Mouse (Mus musculus): Measurements from ENCODE around the gene Vmp1. TPM values are rescaled to one million over a fixed set of nuclear protein-coding genes. Genes with fewer than 3 reads are reported as not detected.

Vmp1 gene
- polyA plus RNA-seq, 1 experiment from 2014 or later: 162 TPM

DNA sequence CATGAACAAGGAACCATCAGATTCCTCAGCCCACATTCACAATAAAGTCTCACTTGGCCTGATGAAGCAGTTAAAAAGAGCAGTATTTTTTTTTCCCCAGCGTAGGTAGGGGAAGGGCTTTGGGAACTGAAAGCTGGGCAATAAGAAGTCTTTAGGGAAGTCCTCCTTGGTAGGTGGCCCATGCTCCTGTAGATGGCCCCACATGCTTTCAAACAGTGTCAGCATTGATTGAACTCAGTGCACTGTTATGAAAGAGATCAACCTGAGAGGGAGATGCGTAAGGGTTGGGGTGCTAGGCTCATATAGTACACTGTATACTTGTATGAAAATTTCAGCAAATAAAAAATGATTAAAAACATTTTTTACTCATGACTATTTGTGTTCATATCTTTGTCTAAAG, 8.3 kb upstream of the Vmp1 start:
- 74% methylated on average over 2 of the region's 2 CpGs for WGBS
- no peak overlapping the region for H3K27ac ChIP-seq (replicated peaks)
- H3K9ac ChIP-seq (ENCODE audit: low read length): no peak overlapping the region
- DNase-seq (ENCODE audit: low spot score) (no peak), ATAC-seq (ENCODE audit: low FRiP score, low TSS enrichment) (no peak)
- peaks cover 15% of the 10 kb centered on the region; the same call in 1 of the 2 replicates for H3K36me3 ChIP-seq (ENCODE audit: control insufficient read depth, insufficient read depth, low read length)
- no peak overlapping the region for H3K4me2 ChIP-seq (replicated peaks; ENCODE audit: low read depth)
- H3K4me3 ChIP-seq (ENCODE audit: low read depth, low read length): no peak overlapping the region
- no peaks in the 10 kb centered on the region for H3K27me3 ChIP-seq (ENCODE audit: control insufficient read depth, insufficient read depth, low read length)
- TF ChIP-seq CTCF (IDR thresholded peaks at IDR 0.05; ENCODE audit: low read depth): no peak
- no peak for TF ChIP-seq EP300 (optimal IDR thresholded peaks at IDR 0.05)
- no peaks in the 10 kb centered on the region for H3K9me3 ChIP-seq (ENCODE audit: control insufficient read depth, low read length)
- no peaks in the 10 kb centered on the region for H3K4me1 ChIP-seq (replicated peaks; ENCODE audit: control insufficient read depth, insufficient read depth)

DNA sequence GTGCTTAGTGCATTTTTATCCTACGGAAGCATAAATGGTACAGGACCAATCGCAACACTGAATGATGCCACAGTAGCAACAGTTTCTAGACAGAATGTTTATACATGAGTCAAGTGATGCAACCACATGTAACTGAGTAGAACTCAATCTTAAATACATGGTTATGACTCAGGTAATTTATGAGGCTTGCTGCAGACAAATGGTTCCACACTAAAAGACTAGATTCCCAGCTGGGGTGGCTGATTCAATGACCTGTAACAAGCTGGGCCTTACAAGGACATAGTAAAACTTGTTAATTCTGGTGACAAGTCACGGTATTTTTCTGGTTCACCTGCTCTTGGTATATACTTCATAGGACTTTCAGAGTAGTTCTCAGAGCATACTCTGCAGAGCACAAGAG, 7.8 kb upstream of the Vmp1 start:
- 82% methylated on average over 3 of the region's 3 CpGs for WGBS
- Histone ChIP-seq H3K4me2 (replicated peaks; ENCODE audit: low read depth) (no peak overlapping the region), H3K9me3 (ENCODE audit: control insufficient read depth, low read length) (no peaks in the 10 kb centered on the region), H3K4me1 (replicated peaks; ENCODE audit: control insufficient read depth, insufficient read depth) (no peaks in the 10 kb centered on the region), H3K9ac (ENCODE audit: low read length) (no peak overlapping the region), H3K27me3 (ENCODE audit: control insufficient read depth, insufficient read depth, low read length) (no peaks in the 10 kb centered on the region), H3K27ac (replicated peaks) (no peak overlapping the region), H3K36me3 (ENCODE audit: control insufficient read depth, insufficient read depth, low read length) (peaks cover 15% of the 10 kb centered on the region; the same call in 1 of the 2 replicates), H3K4me3 (ENCODE audit: low read depth, low read length) (no peak overlapping the region)
- DNase-seq (ENCODE audit: low spot score) (no peak), ATAC-seq (ENCODE audit: low FRiP score, low TSS enrichment) (no peak)
- TF ChIP-seq CTCF (IDR thresholded peaks at IDR 0.05; ENCODE audit: low read depth) (no peak), EP300 (optimal IDR thresholded peaks at IDR 0.05) (no peak)

DNA sequence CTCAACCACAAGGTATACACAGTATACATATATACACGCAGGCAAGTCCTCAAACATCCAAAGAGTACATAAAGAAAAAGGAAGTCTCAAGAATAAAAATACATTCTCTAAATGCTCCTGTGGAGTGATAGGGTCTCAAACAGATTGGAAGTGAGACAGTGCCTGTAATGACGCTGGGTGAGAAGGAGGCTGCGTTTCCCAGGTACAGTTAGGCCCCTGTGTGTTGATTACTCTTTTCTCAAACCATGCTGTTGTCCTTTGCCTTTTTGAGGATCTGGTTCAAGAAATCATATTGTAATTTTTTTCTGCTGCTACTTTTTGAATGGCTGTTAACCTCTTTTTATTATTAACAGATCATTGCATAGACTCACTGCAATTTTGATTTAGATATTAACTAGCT, 6.7 kb upstream of the Vmp1 start:
- Histone ChIP-seq H3K36me3 (ENCODE audit: control insufficient read depth, insufficient read depth, low read length) (peaks cover 12% of the 10 kb centered on the region; the same call in 1 of the 2 replicates), H3K27ac (replicated peaks) (no peak overlapping the region), H3K4me2 (replicated peaks; ENCODE audit: low read depth) (no peak overlapping the region), H3K4me3 (ENCODE audit: low read depth, low read length) (no peak overlapping the region), H3K27me3 (ENCODE audit: control insufficient read depth, insufficient read depth, low read length) (no peaks in the 10 kb centered on the region), H3K4me1 (replicated peaks; ENCODE audit: control insufficient read depth, insufficient read depth) (no peaks in the 10 kb centered on the region), H3K9me3 (ENCODE audit: control insufficient read depth, low read length) (no peaks in the 10 kb centered on the region), H3K9ac (ENCODE audit: low read length) (no peak overlapping the region)
- DNase-seq (ENCODE audit: low spot score) (no peak), ATAC-seq (ENCODE audit: low FRiP score, low TSS enrichment) (no peak)
- TF ChIP-seq EP300 (optimal IDR thresholded peaks at IDR 0.05): no peak
- WGBS: 79% methylated on average over 3 of the region's 3 CpGs

DNA sequence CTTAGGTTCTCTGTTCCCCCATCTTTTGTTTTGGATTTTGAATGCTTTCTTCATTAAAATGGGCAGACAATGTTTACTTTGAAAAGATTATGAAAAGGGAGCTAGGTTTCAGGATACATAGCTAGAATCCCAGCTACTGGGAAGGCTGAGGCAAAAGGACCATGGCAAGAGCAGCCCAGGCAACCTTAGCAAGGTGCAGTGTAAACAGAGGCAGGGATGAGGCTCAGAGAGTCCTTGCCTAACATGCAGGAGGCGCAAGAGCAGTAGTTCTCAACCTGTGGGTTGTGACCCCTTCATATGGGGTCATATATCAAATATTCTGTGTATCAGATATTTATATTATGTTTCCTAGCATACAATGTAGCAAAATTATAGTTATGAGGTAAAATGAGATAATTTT, 1.7 kb upstream of the Vmp1 start:
- ATAC-seq (ENCODE audit: low FRiP score, low TSS enrichment) (no peak), DNase-seq (ENCODE audit: low spot score) (no peak)
- 79% methylated on average over 1 of the region's 1 CpGs for WGBS
- no peaks in the 10 kb centered on the region; the same call in 1 of the 2 replicates for H3K36me3 ChIP-seq (ENCODE audit: control insufficient read depth, insufficient read depth, low read length)
- H3K27ac ChIP-seq (replicated peaks): no peak overlapping the region
- H3K4me1 ChIP-seq (replicated peaks; ENCODE audit: control insufficient read depth, insufficient read depth): no peaks in the 10 kb centered on the region
- no peak overlapping the region for H3K4me3 ChIP-seq (ENCODE audit: low read depth, low read length)
- H3K9ac ChIP-seq (ENCODE audit: low read length): no peak overlapping the region; the same call in 1 of the 2 replicates
- no peaks in the 10 kb centered on the region for H3K27me3 ChIP-seq (ENCODE audit: control insufficient read depth, insufficient read depth, low read length)
- no peak for TF ChIP-seq CTCF (IDR thresholded peaks at IDR 0.05; ENCODE audit: low read depth)
- TF ChIP-seq EP300 (optimal IDR thresholded peaks at IDR 0.05): no peak
- H3K9me3 ChIP-seq (ENCODE audit: control insufficient read depth, low read length): no peaks in the 10 kb centered on the region
- no peak overlapping the region for H3K4me2 ChIP-seq (replicated peaks; ENCODE audit: low read depth)

DNA sequence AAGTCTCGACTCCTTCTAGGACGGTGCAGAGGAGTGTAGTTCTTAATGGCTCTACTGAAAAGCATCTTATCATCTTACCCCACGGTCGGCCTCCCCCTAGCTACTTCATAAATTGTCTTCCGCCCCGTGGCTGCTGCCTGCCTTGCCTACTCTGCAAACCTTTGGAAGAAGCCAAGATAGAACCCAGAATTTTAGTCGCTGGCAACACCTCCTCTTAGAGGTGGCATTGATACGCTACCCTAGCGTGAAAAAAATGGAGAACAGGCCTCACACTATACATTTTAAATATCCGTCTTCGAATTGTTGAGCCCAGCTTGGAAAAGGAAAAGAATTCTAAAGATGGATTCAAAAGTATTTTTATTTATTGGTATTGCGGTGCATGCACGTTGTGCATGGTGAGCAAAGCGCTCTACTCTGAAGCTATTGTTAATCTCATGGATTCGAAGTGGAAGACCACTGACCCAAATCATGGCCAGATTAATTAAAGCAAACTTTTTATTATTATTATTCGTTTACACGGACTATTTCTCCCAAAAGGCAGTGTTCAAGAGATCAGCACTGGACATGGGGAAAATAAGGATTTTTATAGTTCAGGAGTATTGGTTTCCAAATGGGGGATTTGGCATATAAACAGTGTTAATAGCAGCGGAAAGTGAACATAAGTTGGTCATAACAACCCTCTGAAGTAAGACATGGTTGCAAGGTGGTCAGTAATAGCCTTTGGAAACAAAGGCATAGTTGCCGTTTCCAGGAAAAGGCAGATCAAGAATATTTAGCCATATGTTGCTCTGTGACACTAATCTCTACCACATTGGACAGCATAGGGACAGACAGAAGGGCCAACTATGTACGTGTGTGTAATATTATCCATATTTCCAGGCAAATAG, 733 bp upstream of the Vmp1 start:
- H3K36me3 ChIP-seq (ENCODE audit: control insufficient read depth, insufficient read depth, low read length): no peaks in the 10 kb centered on the region; the same call in 1 of the 2 replicates
- 3% methylated on average over 20 of the region's 20 CpGs for WGBS
- peak overlapping the region; percentile 95 for H3K27ac ChIP-seq (replicated peaks)
- H3K9me3 ChIP-seq (ENCODE audit: control insufficient read depth, low read length): no peaks in the 10 kb centered on the region
- H3K4me3 ChIP-seq (ENCODE audit: low read depth, low read length): peak overlapping the region; percentile 74
- peak overlapping the region; percentile 65 for H3K4me2 ChIP-seq (replicated peaks; ENCODE audit: low read depth)
- no peaks in the 10 kb centered on the region for H3K27me3 ChIP-seq (ENCODE audit: control insufficient read depth, insufficient read depth, low read length)
- DNase-seq (ENCODE audit: low spot score): no peak
- H3K4me1 ChIP-seq (replicated peaks; ENCODE audit: control insufficient read depth, insufficient read depth): no peaks in the 10 kb centered on the region
- TF ChIP-seq CTCF (IDR thresholded peaks at IDR 0.05; ENCODE audit: low read depth) (no peak), EP300 (optimal IDR thresholded peaks at IDR 0.05) (peak; percentile 1)
- no peak for ATAC-seq (ENCODE audit: low FRiP score, low TSS enrichment)
- peak overlapping the region; percentile 62 for H3K9ac ChIP-seq (ENCODE audit: low read length)

DNA sequence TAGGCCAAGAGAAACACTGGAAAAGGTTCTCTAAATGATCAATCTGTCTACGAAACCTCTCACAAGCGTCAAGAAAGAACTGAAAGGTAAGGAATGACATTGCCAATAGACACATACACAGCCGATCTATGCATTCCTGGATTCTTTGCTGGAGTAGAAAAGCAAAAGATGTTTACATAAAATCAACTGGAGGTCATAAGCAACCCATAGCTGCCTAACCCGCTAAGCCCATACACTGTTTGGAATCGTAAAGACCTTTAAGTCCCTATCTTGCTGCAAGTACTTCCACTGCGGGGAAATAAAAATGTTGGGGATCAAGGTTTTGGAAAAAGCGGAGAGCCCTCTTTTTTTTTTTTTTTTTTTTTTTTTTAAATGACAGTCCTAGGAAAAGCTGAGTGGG, 775 bp downstream of the Vmp1 start:
- Histone ChIP-seq H3K9ac (ENCODE audit: low read length) (peak overlapping the region; percentile 89), H3K9me3 (ENCODE audit: control insufficient read depth, low read length) (no peaks in the 10 kb centered on the region), H3K4me1 (replicated peaks; ENCODE audit: control insufficient read depth, insufficient read depth) (no peaks in the 10 kb centered on the region), H3K36me3 (ENCODE audit: control insufficient read depth, insufficient read depth, low read length) (no peaks in the 10 kb centered on the region), H3K27me3 (ENCODE audit: control insufficient read depth, insufficient read depth, low read length) (no peaks in the 10 kb centered on the region), H3K4me2 (replicated peaks; ENCODE audit: low read depth) (peak overlapping the region; percentile 67), H3K4me3 (ENCODE audit: low read depth, low read length) (peak overlapping the region; percentile 74), H3K27ac (replicated peaks) (no peak overlapping the region)
- 22% methylated on average over 7 of the region's 7 CpGs for WGBS
- ATAC-seq (ENCODE audit: low FRiP score, low TSS enrichment) (no peak), DNase-seq (ENCODE audit: low spot score) (no peak)
- TF ChIP-seq EP300 (optimal IDR thresholded peaks at IDR 0.05): no peak
- TF ChIP-seq CTCF (IDR thresholded peaks at IDR 0.05; ENCODE audit: low read depth): no peak

Measured in stomach, postnatal 0 days (tissue).